Mouse (Mus musculus): ENCODE data around the gene Man2a2. TPM values are rescaled to one million over a fixed set of nuclear protein-coding genes. Genes with fewer than 3 reads are reported as not detected.

Gene Man2a2
- polyA plus RNA-seq, 1 experiment from 2014 or later: 21.6 TPM

DNA sequence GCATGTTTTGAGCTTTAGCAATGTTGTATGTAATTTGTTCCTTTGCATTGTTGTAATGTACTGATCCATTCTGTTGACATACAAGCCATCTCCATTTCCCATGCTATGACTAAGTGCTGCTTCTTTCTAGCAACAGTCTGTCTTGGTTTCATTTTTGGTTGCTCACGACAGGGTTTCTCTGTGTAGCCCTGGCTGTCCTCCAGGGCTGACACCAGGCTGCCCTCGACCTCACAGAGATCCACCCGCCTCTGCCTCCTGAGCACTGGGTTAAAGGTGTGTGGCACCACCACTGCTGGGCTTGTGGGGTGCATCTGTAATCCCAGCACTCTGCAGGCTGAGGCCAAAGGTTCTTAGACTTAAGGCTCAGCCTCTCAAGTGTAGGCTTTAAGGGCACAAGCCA lies 71.6 kb downstream of the Man2a2 start:
- WGBS: 97% methylated on average over 3 of the region's 3 CpGs
- ATAC-seq (ENCODE audit: low FRiP score) (no peak), DNase-seq (ENCODE audit: low spot score) (no peak)
- H3K36me3 ChIP-seq (replicated peaks; ENCODE audit: control insufficient read depth, insufficient read depth): peaks cover 23% of the 10 kb centered on the region
- no peak overlapping the region for H3K27ac ChIP-seq
- H3K9me3 ChIP-seq (ENCODE audit: control insufficient read depth, low read length): no peaks in the 10 kb centered on the region
- no peak overlapping the region for H3K9ac ChIP-seq
- no peak overlapping the region for H3K4me2 ChIP-seq (replicated peaks)
- no peaks in the 10 kb centered on the region for H3K27me3 ChIP-seq (ENCODE audit: control insufficient read depth, insufficient read depth, low read length)
- no peak overlapping the region for H3K4me3 ChIP-seq (replicated peaks; ENCODE audit: low read length)
- H3K4me1 ChIP-seq (replicated peaks; ENCODE audit: control insufficient read depth, insufficient read depth, low read length): 0 out of 2 replicates have a peak, but pooled peaks cover 7% of the 10 kb centered on the region

Other genes with a start within 250 kb of the Man2a2 start
- 17.4 and 19.7 TPM in 2 replicates for gene Sema4b, start 184.5 kb downstream of the Man2a2 start, polyA plus RNA-seq (2014; fragmentation: Nextera tagmentation; extraction: Ambion mirVana)
- 29.8 and 41.1 TPM in 2 replicates for gene Cib1, start 138.6 kb downstream of the Man2a2 start, polyA plus RNA-seq (2014; fragmentation: Nextera tagmentation; extraction: Ambion mirVana)
- 3.4 and 3.8 TPM in 2 replicates for gene Gdpgp1, start 138.5 kb downstream of the Man2a2 start, polyA plus RNA-seq (2014; fragmentation: Nextera tagmentation; extraction: Ambion mirVana)
- gene Ttll13, start 125.0 kb downstream of the Man2a2 start, polyA plus RNA-seq (2014; fragmentation: Nextera tagmentation; extraction: Ambion mirVana): 1.3 and 1.7 TPM in 2 replicates
- gene Ngrn, start 110.2 kb downstream of the Man2a2 start, polyA plus RNA-seq (2014; fragmentation: Nextera tagmentation; extraction: Ambion mirVana): 67.8 and 70.4 TPM in 2 replicates
- gene Vps33b, start 101.7 kb downstream of the Man2a2 start, polyA plus RNA-seq (2014; fragmentation: Nextera tagmentation; extraction: Ambion mirVana): 22.0 and 26.5 TPM in 2 replicates
- 33.0 and 39.3 TPM in 2 replicates for gene Prc1, start 76.9 kb downstream of the Man2a2 start, polyA plus RNA-seq (2014; fragmentation: Nextera tagmentation; extraction: Ambion mirVana)
- gene Rccd1, start 46.9 kb downstream of the Man2a2 start, polyA plus RNA-seq (2014; fragmentation: Nextera tagmentation; extraction: Ambion mirVana): 9.4 and 11.6 TPM in 2 replicates
- gene Unc45a, start 30.4 kb downstream of the Man2a2 start, polyA plus RNA-seq (2014; fragmentation: Nextera tagmentation; extraction: Ambion mirVana): 43.3 and 43.9 TPM in 2 replicates
- 18.7 and 23.4 TPM in 2 replicates for gene Hddc3, start 28.3 kb downstream of the Man2a2 start, polyA plus RNA-seq (2014; fragmentation: Nextera tagmentation; extraction: Ambion mirVana)
- gene Fes, start 16.6 kb upstream of the Man2a2 start, polyA plus RNA-seq (2014; fragmentation: Nextera tagmentation; extraction: Ambion mirVana): 3.8 and 4.6 TPM in 2 replicates
- 6.0 and 6.7 TPM in 2 replicates for gene Furin, start 34.1 kb upstream of the Man2a2 start, polyA plus RNA-seq (2014; fragmentation: Nextera tagmentation; extraction: Ambion mirVana)
- 9.5 and 11.3 TPM in 2 replicates for gene Blm, start 163.7 kb upstream of the Man2a2 start, polyA plus RNA-seq (2014; fragmentation: Nextera tagmentation; extraction: Ambion mirVana)

Measured in hindbrain, embryonic 14.5 days (tissue).